In the genomic region with DNA sequence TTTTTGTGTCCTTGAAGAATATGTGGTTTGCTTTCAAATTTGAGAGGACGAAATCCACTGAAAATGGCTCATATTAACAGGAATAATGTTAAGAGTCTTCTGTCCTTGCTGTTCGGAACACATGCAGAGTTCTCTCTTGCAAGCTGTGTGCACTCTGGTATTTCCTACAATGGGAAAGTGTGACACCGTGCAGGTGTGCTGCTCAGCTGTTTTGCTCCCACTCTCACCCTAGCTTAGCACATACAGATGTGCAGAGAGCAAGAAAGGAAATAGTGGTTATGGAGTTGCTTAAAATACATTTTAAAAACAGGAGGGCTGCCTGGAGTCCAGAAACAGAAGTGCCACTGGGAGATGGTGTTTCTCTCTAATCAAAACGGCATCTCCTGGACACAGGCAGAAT, we compare ENCODE assay signal across 11 mouse cellular contexts.
"Had no signal": no experiment of that assay in that cellular context is flagged by ENCODE, and none has a peak within 500 bp of the region (broad histone marks: within the 10 kb centered on the region; RNA-seq: fewer than 3 reads in every experiment).

No protein-coding gene starts in this region.

- H3K27me3 ChIP-seq: kidney, embryonic 15.5 days; liver, embryonic 13.5 days; lung, embryonic 15.5 days; midbrain, embryonic 12.5 days had no signal

- H3K9ac ChIP-seq: kidney, embryonic 15.5 days; liver, embryonic 13.5 days; liver, postnatal 0 days; lung, embryonic 15.5 days; midbrain, embryonic 12.5 days had no signal

- H3K9me3 ChIP-seq: kidney, embryonic 15.5 days; liver, embryonic 13.5 days; lung, embryonic 15.5 days; midbrain, embryonic 12.5 days had no signal

- ATAC-seq: liver, postnatal 0 days; midbrain, embryonic 16.5 days had no signal

- DNase-seq: kidney, adult 2 months; kidney, postnatal 14 days; left cerebral cortex, postnatal 4 days; liver; liver, embryonic 13.5 days; liver, postnatal 0 days had no signal

- H3K4me3 ChIP-seq: kidney, embryonic 15.5 days; liver, embryonic 13.5 days; lung, embryonic 15.5 days; midbrain, embryonic 12.5 days had no signal

- H3K36me3 ChIP-seq: liver, embryonic 13.5 days; lung, embryonic 15.5 days had no signal

- H3K4me1 ChIP-seq: kidney, embryonic 15.5 days; liver, embryonic 13.5 days; lung, embryonic 15.5 days; midbrain, embryonic 12.5 days had no signal

- H3K27ac ChIP-seq: kidney, embryonic 15.5 days; liver, embryonic 13.5 days; lung, embryonic 15.5 days; midbrain, embryonic 12.5 days; stomach, postnatal 0 days had no signal

- H3K4me2 ChIP-seq: kidney, embryonic 15.5 days; liver, embryonic 13.5 days; lung, embryonic 15.5 days; midbrain, embryonic 12.5 days had no signal
